Mouse (Mus musculus) bone marrow macrophage, adult 2 months (primary cell): ENCODE data around the gene Frmd4a. TPM values are rescaled to one million over a fixed set of nuclear protein-coding genes. Genes with fewer than 3 reads are reported as not detected.

Source experiments
- H3K27ac ChIP-seq: 2 replicates; pipeline ENCODE4 v1.5.1; 2012; ENCODE audit warnings: low read depth, low read length; ENCODE audit not compliant: insufficient read depth
- H3K4me1 ChIP-seq: 2 replicates; pipeline ENCODE4 v1.6.1; 2012; ENCODE audit warnings: low read length; ENCODE audit not compliant: control insufficient read depth, insufficient read depth
- H3K4me3 ChIP-seq: 2 replicates; pipeline ENCODE4 v1.5.1; 2012; ENCODE audit warnings: mild to moderate bottlenecking, low read length, moderate library complexity; ENCODE audit not compliant: insufficient read depth
- CTCF ChIP-seq: IDR thresholded peaks from 2 replicates; pipeline ENCODE4 v1.5.1; 2012; ENCODE audit warnings: low read depth, mild to moderate bottlenecking, low read length, moderate library complexity
- POLR2A ChIP-seq: IDR thresholded peaks from 2 replicates; pipeline ENCODE4 v1.6.1; 2012; ENCODE audit warnings: mild to moderate bottlenecking, low read depth, low read length, borderline replicate concordance
- polyA plus RNA-seq: library from polyadenylated mRNA; stranded (reverse); fragments of >200 nt; gene quantifications from 2 replicates; pipeline ENCODE4 v1.2.4, GENCODE M21; 2012; ENCODE audit not compliant: missing spikeins, insufficient read depth, insufficient read length

Frmd4a gene
- polyA plus RNA-seq, 1 experiment = 29.7 TPM

DNA sequence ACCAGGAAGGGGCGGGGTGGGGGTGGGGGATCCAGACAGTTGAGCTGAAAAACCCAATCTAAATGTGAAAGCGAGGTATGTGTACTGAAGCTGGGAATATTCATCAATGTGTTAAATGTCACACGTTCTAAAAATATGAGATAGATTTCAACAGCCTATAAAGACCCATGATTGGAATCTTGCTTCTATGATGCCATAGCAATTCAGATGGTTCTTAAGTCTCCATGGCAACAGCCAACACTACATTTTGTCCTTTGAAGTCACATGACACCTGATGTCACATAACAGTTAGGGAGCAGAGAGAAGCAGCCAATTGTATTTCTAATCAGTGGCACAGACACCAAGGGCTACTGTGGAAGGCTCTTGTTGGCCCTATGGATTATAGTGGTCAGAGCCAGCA is 120.0 kb downstream of the Frmd4a start:
- TF ChIP-seq POLR2A = no peak
- no peak for TF ChIP-seq CTCF
- Histone ChIP-seq H3K4me3 (no peak overlapping the region), H3K27ac (no peak overlapping the region), H3K4me1 (peaks cover 6% of the 10 kb centered on the region)

DNA sequence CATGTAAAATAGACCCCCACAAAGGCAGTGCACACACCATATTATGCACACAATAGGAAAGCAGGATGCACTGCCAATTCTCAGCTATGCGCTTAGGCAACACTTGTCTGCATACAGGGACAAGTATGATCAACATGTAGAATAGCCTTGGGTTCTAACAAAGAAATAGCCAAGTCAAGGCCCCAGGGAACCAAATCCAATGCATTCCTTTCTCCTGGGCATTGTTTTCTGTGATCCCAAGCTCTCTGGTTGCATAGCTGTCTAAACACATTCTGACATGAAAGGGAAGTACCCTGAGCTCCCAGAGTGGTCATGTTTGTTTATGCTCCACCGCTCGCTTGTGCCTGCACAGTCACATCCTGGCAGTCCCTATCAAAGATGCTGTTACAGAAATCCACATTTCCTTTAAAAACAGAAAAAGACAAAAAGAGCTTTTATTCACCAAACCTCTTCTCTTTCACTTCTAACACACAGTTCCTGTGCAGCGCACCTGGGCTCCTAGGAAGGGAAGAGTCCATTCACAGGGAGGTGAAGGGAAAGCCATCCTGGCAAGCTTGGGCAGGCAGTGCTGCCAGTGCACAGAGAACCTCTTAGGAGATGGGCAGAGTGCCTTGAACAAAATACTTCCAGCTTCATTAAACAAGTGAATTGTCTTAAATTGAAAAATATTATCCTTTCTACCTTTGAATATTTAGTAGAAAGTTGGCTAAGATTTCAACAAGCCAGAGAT is 124.9 kb downstream of the Frmd4a start:
- no peaks in the 10 kb centered on the region for H3K4me1 ChIP-seq
- H3K27ac ChIP-seq = no peak overlapping the region
- H3K4me3 ChIP-seq = no peak overlapping the region
- TF ChIP-seq POLR2A (no peak), CTCF (no peak)

DNA sequence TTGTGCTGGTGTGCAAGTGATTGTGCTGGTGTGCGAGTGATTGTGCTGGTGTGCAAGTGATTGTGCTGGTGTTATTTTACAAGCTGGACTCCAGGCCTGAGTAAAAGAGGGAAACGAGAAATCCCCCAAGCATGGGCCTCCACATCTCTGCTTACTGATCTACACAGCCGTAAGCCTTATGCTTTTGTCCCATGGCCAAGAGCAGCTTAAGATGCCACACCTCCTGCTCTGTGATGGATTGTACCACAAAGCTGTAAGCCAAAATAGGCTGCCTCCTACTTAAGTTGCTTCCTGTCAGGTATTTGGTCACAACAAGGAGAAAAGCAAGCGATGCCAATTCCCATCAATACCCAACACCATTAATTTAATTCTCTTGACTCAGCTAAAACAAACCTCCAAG is 126.9 kb downstream of the Frmd4a start:
- Histone ChIP-seq H3K27ac (no peak overlapping the region), H3K4me1 (no peaks in the 10 kb centered on the region), H3K4me3 (no peak overlapping the region)
- TF ChIP-seq POLR2A (no peak), CTCF (no peak)

DNA sequence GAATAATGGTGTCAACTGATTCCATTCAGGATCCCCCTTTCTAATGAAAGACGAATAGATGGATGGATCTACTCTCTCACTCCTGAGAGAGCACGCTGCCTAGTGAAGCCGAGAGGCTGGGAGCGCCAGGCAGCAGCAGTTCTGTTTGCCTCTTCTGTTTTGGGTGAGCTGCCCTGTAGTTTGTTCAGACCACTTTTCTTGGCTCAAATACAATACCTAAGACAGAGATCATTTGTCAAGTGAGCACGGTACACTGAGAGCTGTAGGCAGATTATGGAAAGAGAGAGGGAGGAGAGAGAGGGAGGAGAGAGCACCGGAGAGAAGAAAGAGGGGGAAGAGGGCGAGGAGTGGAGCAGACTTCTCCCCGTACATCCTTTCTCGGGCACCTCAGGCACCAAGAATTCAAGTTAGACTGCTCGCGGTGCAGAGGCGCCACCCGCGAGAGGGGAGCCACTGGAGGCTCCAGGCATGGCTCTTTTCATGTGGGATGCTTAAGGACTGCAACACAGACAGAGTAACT is 135.1 kb downstream of the Frmd4a start:
- Histone ChIP-seq H3K27ac (no peak overlapping the region), H3K4me1 (no peaks in the 10 kb centered on the region), H3K4me3 (no peak overlapping the region)
- no peak for TF ChIP-seq POLR2A
- no peak for TF ChIP-seq CTCF

DNA sequence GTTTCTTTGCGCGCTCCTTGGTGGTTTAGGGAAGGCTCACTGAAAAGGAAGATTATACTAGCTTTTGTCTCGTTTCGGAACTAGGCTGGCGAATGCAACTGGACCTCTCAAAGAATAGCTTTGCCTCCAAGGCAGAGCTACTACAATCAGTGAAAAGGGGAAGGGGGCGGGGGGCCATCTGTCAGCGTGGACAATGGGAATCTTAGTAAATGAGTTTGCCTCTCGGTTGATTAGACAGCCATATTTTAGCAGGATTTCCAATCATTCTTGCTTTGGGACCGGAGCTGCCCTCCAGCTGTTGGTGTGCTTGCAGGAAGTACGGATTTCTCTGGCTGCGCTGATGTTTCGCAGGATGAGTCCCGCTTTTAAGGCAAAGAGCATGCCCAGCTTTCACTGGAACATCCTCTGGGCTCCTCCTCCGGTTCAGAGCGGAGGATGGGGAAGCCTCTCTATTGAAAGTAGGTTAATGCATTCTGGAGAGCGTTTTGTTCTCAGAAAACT is 135.7 kb downstream of the Frmd4a start:
- TF ChIP-seq POLR2A = no peak
- no peak for TF ChIP-seq CTCF
- Histone ChIP-seq H3K4me1 (no peaks in the 10 kb centered on the region), H3K4me3 (no peak overlapping the region), H3K27ac (no peak overlapping the region)

DNA sequence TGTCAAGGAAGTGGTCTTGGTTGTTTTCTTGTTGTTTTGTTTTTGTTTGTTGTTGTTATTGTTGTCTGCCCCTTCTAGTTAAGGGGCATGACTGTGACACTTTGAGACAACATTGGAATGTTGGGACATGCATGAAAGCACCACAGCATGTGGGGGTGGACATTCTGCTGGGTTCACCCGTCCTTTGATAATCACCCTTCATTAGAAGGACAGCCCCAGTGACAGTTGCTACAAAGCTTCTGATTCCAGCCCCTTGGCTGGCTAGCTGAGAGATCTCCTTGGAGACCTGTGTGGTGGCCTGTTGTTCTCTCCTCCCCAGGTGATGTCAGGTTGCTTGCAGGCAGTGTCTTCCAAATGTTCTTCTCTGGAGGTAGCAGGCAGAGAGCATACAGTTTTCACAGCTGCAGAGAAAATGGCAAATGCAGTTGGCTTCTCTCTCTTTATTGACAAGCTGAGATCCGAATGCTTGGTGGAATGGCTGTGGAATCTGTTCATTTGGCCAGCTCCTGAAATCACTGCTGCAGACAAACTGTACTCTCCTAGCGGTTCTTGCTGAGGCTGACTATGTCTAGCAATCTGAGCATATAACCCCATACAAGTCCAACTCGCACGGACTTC is 136.6 kb downstream of the Frmd4a start:
- Histone ChIP-seq H3K4me1 (no peaks in the 10 kb centered on the region), H3K27ac (no peak overlapping the region), H3K4me3 (no peak overlapping the region)
- TF ChIP-seq POLR2A = no peak
- no peak for TF ChIP-seq CTCF

DNA sequence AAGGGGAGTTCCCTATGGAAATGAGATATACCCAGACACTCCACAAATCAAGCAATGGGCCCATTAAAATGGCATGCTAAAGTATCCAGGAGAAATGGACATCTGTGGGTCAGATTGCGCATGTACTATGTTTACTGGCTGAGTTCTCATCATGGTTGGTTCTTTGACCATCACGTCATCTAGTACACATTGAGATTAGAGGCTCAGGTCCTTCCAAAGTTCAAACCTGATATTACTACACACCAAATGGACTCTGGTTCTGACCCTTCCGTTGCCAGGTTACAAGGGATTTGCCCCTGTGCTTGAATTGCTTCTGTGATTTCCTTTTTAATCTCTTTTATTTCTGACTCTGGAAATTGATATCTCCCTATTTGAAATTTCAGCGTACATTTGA is 137.1 kb downstream of the Frmd4a start:
- Histone ChIP-seq H3K27ac (no peak overlapping the region), H3K4me1 (no peaks in the 10 kb centered on the region), H3K4me3 (no peak overlapping the region)
- TF ChIP-seq CTCF = no peak
- TF ChIP-seq POLR2A = no peak

DNA sequence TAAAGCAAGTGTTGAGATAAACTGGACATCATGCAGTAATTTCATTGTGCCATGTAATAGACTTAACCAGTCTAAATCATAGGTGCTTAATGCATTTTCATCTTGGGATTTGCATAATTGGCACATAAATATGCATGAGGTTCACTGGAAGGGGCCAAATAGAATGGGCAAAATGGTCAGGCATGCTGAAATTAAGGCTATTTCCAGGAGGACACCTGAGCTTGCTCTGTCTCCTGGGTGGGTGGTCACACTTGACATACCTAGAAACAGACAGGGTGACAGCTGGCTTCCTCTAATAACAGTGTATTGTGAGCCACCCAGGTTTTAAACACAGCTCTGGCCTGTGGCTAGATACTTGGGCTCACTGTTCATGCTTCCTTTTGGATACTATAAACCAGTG is 137.9 kb downstream of the Frmd4a start:
- no peak for TF ChIP-seq CTCF
- TF ChIP-seq POLR2A = no peak
- no peak overlapping the region for H3K27ac ChIP-seq
- no peaks in the 10 kb centered on the region for H3K4me1 ChIP-seq
- no peak overlapping the region for H3K4me3 ChIP-seq

DNA sequence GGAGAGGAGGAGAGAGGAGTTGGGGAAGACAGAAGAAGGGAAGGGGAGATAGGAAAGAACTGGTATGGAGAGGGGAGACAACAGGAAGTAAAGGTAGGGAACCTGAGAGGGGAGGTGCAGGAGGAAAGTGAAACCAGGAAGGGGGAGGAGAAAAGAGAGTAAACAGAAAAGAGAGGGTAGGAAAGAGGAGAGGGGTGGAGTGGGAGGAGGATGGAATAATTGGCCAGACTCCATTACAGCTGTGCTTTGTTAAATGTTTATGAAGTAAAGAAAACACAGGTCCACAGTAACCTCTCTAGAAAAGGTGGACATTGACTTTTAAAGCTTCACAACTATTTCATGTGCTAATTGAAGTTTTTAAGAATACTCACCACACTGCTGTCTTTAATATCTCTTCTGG is 139.0 kb downstream of the Frmd4a start:
- no peak overlapping the region for H3K4me3 ChIP-seq
- TF ChIP-seq CTCF = no peak
- TF ChIP-seq POLR2A = no peak
- H3K27ac ChIP-seq = no peak overlapping the region
- no peaks in the 10 kb centered on the region for H3K4me1 ChIP-seq

DNA sequence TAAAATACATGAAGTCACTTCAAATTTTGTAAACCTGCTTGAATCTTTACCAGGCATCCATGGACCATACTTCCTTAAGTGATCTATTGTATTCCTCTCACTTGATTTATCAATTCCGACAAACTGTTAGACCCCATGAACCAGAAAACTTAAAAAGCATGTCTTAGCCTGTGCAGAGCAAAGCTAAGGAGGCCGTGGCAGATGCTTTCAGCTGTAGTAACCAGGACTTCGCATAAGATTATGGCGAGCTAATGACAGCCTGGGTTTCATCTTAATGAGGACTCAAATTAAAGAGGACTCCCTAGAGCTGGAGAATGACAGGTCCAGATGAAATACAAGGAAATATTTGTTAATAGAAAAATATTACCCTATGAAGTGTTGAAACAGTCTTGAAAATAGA is 139.9 kb downstream of the Frmd4a start:
- no peak for TF ChIP-seq CTCF
- TF ChIP-seq POLR2A = no peak
- no peak overlapping the region for H3K4me3 ChIP-seq
- H3K27ac ChIP-seq = no peak overlapping the region
- no peaks in the 10 kb centered on the region for H3K4me1 ChIP-seq
